Mouse (Mus musculus): ENCODE results near the gene Glod4. TPM values are rescaled to one million over a fixed set of nuclear protein-coding genes. Genes with fewer than 3 reads are reported as not detected.

Glod4 gene
- total and polyA plus RNA-seq, 3 experiments: 121 to 190 (median 161) TPM

DNA sequence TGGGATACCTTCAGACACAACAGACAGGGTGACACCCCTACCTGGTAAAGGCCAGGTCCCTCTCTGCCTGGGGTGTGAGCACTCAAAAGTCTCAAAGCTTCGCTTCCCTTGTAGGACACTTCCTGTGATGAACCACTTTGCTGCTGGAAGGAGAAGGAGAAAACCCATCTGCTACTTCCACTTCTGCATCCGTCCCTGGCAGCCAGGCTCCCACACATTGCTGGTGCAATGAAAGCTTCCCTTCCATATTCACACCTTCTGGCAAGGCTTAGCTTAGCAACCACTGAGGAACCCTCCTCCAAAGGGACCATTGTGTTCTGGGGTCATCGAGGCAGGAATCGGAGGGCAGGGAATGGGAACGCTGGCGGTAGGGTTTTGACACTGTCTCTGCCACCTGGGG, 45.1 kb upstream of the Glod4 start:
- Histone ChIP-seq H3K79me2 (replicated peaks; ENCODE audit: control insufficient read depth, extremely low read depth, insufficient read depth, poor library complexity, severe bottlenecking) (no peaks in the 10 kb centered on the region), H3K36me3 (replicated peaks in 1 of 2; ENCODE audit: control insufficient read depth in 1 of 2, insufficient read depth in 1 of 2, low read length in 1 of 2) (no peaks in the 10 kb centered on the region), H3K4me3 (replicated peaks in 1 of 3; ENCODE audit: low read depth in 2 of 3, low read length in 2 of 3, poor library complexity in 1 of 3) (no peak overlapping the region), H3K9me3 (replicated peaks; ENCODE audit: low read length) (peaks cover 2% of the 10 kb centered on the region), H3K4me2 (ENCODE audit: insufficient read depth, low read depth, poor library complexity, severe bottlenecking) (no peak overlapping the region), H3K27ac (ENCODE audit: insufficient read depth, low read depth) (no peak overlapping the region), H3K4me1 (ENCODE audit: control insufficient read depth in 1 of 2, insufficient read depth in 2 of 2) (peaks cover 0 to 35% of the 10 kb centered on the region in 2 experiments; a peak in 2 of 4 replicates), H3K9ac (ENCODE audit: insufficient read depth, low read depth) (no peak overlapping the region), H3K27me3 (replicated peaks) (no peaks in the 10 kb centered on the region)
- dilution Hi-C loops (cut with MboI; ENCODE audit: extremely low pct_ligation_motif_present, extremely low pct_unique_long_range_greater_than_20kb, low sequenced_read_pairs): no loop called here
- no peak for TF ChIP-seq BHLHE40 (IDR thresholded peaks at IDR 0.05; ENCODE audit: low read depth, low read length)
- TF ChIP-seq PAX5 (IDR thresholded peaks at IDR 0.05; ENCODE audit: low read length): no peak
- TF ChIP-seq TCF12 (IDR thresholded peaks at IDR 0.05; ENCODE audit: low read depth, low read length): no peak
- TF ChIP-seq CHD2 (IDR thresholded peaks at IDR 0.05; ENCODE audit: low read length): no peak
- no peak for TF ChIP-seq MAZ (IDR thresholded peaks at IDR 0.05; ENCODE audit: low read depth, low read length)
- TF ChIP-seq POLR2AphosphoS2 (IDR thresholded peaks at IDR 0.05; ENCODE audit: low read depth, low read length): no peak
- TF ChIP-seq USF2 (conservative IDR thresholded peaks at IDR 0.05; ENCODE audit: low read depth, low read length): no peak
- no peak for TF ChIP-seq ELF1 (IDR thresholded peaks at IDR 0.05; ENCODE audit: low read depth, low read length)
- TF ChIP-seq ZMIZ1 (IDR thresholded peaks at IDR 0.05; ENCODE audit: low read depth, low read length): no peak
- no peak for TF ChIP-seq SMC3 (IDR thresholded peaks at IDR 0.05; ENCODE audit: low read depth, low read length)
- no peak for TF ChIP-seq IRF4 (IDR thresholded peaks at IDR 0.05; ENCODE audit: low read depth, low read length)
- no peak for TF ChIP-seq CHD1 (IDR thresholded peaks at IDR 0.05; ENCODE audit: low read depth, low read length)
- TF ChIP-seq ZC3H11A (IDR thresholded peaks at IDR 0.05; ENCODE audit: low read depth, low read length): no peak
- TF ChIP-seq NRF1 (IDR thresholded peaks at IDR 0.05; ENCODE audit: low read depth, low read length): no peak
- no peak for TF ChIP-seq ZNF384 (IDR thresholded peaks at IDR 0.05; ENCODE audit: low read depth, low read length)
- no peak for TF ChIP-seq MEF2A (IDR thresholded peaks at IDR 0.05; ENCODE audit: borderline replicate concordance, low read depth, low read length)
- no peak for TF ChIP-seq ZKSCAN1 (IDR thresholded peaks at IDR 0.05; ENCODE audit: borderline replicate concordance, low read depth, low read length)
- in situ Hi-C loops (cut with MboI; ENCODE audit: low pct_ligation_motif_present, low pct_unique_long_range_greater_than_20kb, low sequenced_read_pairs): no loop called here
- DNase-seq (ENCODE audit: extremely low read depth): no peak

- no peak for DNase-seq (ENCODE audit: extremely low read depth)
- Histone ChIP-seq H3K4me3 (replicated peaks in 1 of 3; ENCODE audit: low read depth in 2 of 3, low read length in 2 of 3, poor library complexity in 1 of 3) (no peak overlapping the region), H3K9me3 (replicated peaks; ENCODE audit: low read length) (peaks cover 3% of the 10 kb centered on the region), H3K36me3 (replicated peaks in 1 of 2; ENCODE audit: control insufficient read depth in 1 of 2, insufficient read depth in 1 of 2, low read length in 1 of 2) (no peaks in the 10 kb centered on the region), H3K27ac (ENCODE audit: insufficient read depth, low read depth) (no peak overlapping the region), H3K4me1 (ENCODE audit: control insufficient read depth in 1 of 2, insufficient read depth in 2 of 2) (peaks cover 0 to 35% of the 10 kb centered on the region in 2 experiments; a peak in 2 of 4 replicates), H3K9ac (ENCODE audit: insufficient read depth, low read depth) (no peak overlapping the region), H3K4me2 (ENCODE audit: insufficient read depth, low read depth, poor library complexity, severe bottlenecking) (no peak overlapping the region), H3K27me3 (replicated peaks) (no peaks in the 10 kb centered on the region), H3K79me2 (replicated peaks; ENCODE audit: control insufficient read depth, extremely low read depth, insufficient read depth, poor library complexity, severe bottlenecking) (no peaks in the 10 kb centered on the region)
- TF ChIP-seq POLR2AphosphoS2 (IDR thresholded peaks at IDR 0.05; ENCODE audit: low read depth, low read length): no peak
- no peak for TF ChIP-seq EP300 (IDR thresholded peaks at IDR 0.05; ENCODE audit: low read length)
- TF ChIP-seq ETS1 (conservative IDR thresholded peaks at IDR 0.05; ENCODE audit: low read depth, low read length): no peak
- TF ChIP-seq USF1 (IDR thresholded peaks at IDR 0.05; ENCODE audit: low read depth, low read length): no peak
- no peak for TF ChIP-seq BHLHE40 (IDR thresholded peaks at IDR 0.05; ENCODE audit: low read depth, low read length)
- TF ChIP-seq UBTF (IDR thresholded peaks at IDR 0.05; ENCODE audit: low read depth, low read length): no peak
- TF ChIP-seq ZNF384 (IDR thresholded peaks at IDR 0.05; ENCODE audit: low read depth, low read length): no peak
- TF ChIP-seq CHD2 (IDR thresholded peaks at IDR 0.05; ENCODE audit: low read length): no peak
- no peak for TF ChIP-seq KAT2A (IDR thresholded peaks at IDR 0.05; ENCODE audit: insufficient replicate concordance, low read length)
- no peak for TF ChIP-seq POLR2A (IDR thresholded peaks at IDR 0.05; ENCODE audit: low read depth, low read length)
- no peak for TF ChIP-seq MXI1 (IDR thresholded peaks at IDR 0.05; ENCODE audit: low read depth, low read length)
- TF ChIP-seq MAX (IDR thresholded peaks at IDR 0.05; ENCODE audit: low read length): no peak
- no peak for TF ChIP-seq PAX5 (IDR thresholded peaks at IDR 0.05; ENCODE audit: low read length)
- TF ChIP-seq RCOR1 (conservative IDR thresholded peaks at IDR 0.05; ENCODE audit: low read depth, low read length): no peak
- TF ChIP-seq USF2 (conservative IDR thresholded peaks at IDR 0.05; ENCODE audit: low read depth, low read length): no peak
- TF ChIP-seq JUN (IDR thresholded peaks at IDR 0.05; ENCODE audit: insufficient read depth, low read depth, low read length): no peak
- TF ChIP-seq MEF2A (IDR thresholded peaks at IDR 0.05; ENCODE audit: borderline replicate concordance, low read depth, low read length): no peak
- TF ChIP-seq ELF1 (IDR thresholded peaks at IDR 0.05; ENCODE audit: low read depth, low read length): no peak
- dilution Hi-C loops (cut with MboI; ENCODE audit: extremely low pct_ligation_motif_present, extremely low pct_unique_long_range_greater_than_20kb, low sequenced_read_pairs) (no loop called here), in situ Hi-C loops (cut with MboI; ENCODE audit: low pct_ligation_motif_present, low pct_unique_long_range_greater_than_20kb, low sequenced_read_pairs) (no loop called here)
Measured at GRCm38 (mm10) chr11:76287301-76287700, 43.8 kb upstream of the Glod4 start.

Data from CH12.LX (cell line).